Mouse (Mus musculus) kidney, adult 18-20 months (tissue): ENCODE measurements around the gene Oxld1.
"Not testable (repeated sequence)": the region's sequence is repeated elsewhere in the genome, so short reads cannot be mapped to it uniquely, and the experiment has no call there.

ENCODE experiments used
- DNase-seq: peaks from one replicate; pipeline ENCODE4 v3.0.0; 2021

The Oxld1 gene

GRCm38 (mm10) chr11:120422651-120423568 lies 35.0 kb downstream of the Oxld1 start:
- no peak for DNase-seq

GRCm38 (mm10) chr11:120418592-120418991 lies 39.3 kb downstream of the Oxld1 start:
- DNase-seq: no peak

GRCm38 (mm10) chr11:120417852-120418251 lies 40.0 kb downstream of the Oxld1 start:
- DNase-seq: no peak

DNA sequence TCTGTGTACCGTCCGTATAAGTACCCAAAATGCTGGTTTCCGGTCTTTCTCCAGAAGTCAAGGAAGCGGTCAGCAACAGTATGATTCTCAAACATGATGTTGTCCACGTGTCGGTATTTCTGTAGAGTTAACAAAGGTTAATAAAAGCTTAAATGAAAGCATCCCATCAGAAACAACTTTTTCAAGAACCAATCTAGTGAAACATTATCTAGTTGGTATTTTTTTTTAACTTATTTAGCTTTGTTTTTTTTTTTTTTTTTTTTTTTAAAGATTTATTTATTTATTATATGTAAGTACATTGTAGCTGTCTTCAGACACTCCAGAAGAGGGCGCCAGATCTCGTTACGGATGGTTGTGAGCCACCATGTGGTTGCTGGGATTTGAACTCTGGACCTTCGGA lies 44.2 kb downstream of the Oxld1 start:
- DNase-seq: not testable (repeated sequence)
